Mouse (Mus musculus): ENCODE data around the gene Lig4. TPM values are rescaled to one million over a fixed set of nuclear protein-coding genes. Genes with fewer than 3 reads are reported as not detected.
A peak's percentile ranks its signal among the peaks of the same experiment; 100 is the strongest.

Gene Lig4
- 7.2 and 8.9 TPM in 2 replicates for polyA plus RNA-seq (2016; fragmentation: Nextera tagmentation; extraction: Ambion mirVana)

- peak; percentile 98 for DNase-seq (ENCODE audit: low spot score)
- Histone ChIP-seq H3K9me3 (replicated peaks) (no peaks in the 10 kb centered on the region), H3K36me3 (peaks cover 12% of the 10 kb centered on the region), H3K4me1 (peaks cover 25% of the 10 kb centered on the region), H3K27me3 (ENCODE audit: low read depth, poor library complexity, severe bottlenecking) (no peaks in the 10 kb centered on the region), H3K4me3 (peak within 1 kb of the TSS; percentile 89), H3K27ac (peak within 1 kb of the TSS; percentile 93)
- under 1% methylated on average over 68 of the region's 68 CpGs for whole genome bisulfite sequencing
Observed at GRCm38 (mm10) chr8:9977573-9978314, at the start of gene Lig4, which contains the start of gene Abhd13. Gene Lig4 (minus strand): TSS chr8:9977686. Gene Abhd13 (plus strand): TSS chr8:9977707.

- Histone ChIP-seq H3K36me3 (no peaks in the 10 kb centered on the region), H3K27me3 (ENCODE audit: low read depth, poor library complexity, severe bottlenecking) (no peaks in the 10 kb centered on the region), H3K4me3 (no peak overlapping the region), H3K9me3 (replicated peaks) (no peaks in the 10 kb centered on the region), H3K4me1 (no peaks in the 10 kb centered on the region), H3K27ac (no peak overlapping the region)
- DNase-seq (ENCODE audit: low spot score), result no peak
- 93% methylated on average over 3 of the region's 3 CpGs for WGBS
Observed at GRCm38 (mm10) chr8:10017231-10017630, 39.7 kb upstream of the Lig4 start.

GRCm38 (mm10) chr8:10016252-10016651 is 38.8 kb upstream of the Lig4 start:
- Histone ChIP-seq H3K4me3 (no peak overlapping the region), H3K27me3 (ENCODE audit: low read depth, poor library complexity, severe bottlenecking) (no peaks in the 10 kb centered on the region), H3K27ac (no peak overlapping the region), H3K4me1 (no peaks in the 10 kb centered on the region), H3K9me3 (replicated peaks) (no peaks in the 10 kb centered on the region), H3K36me3 (no peaks in the 10 kb centered on the region)
- 79% methylated on average over 1 of the region's 1 CpGs for WGBS
- DNase-seq (ENCODE audit: low spot score), result no peak

GRCm38 (mm10) chr8:10007660-10008028 is 30.2 kb upstream of the Lig4 start:
- no peak for DNase-seq (ENCODE audit: low spot score)
- H3K27me3 ChIP-seq (ENCODE audit: low read depth, poor library complexity, severe bottlenecking), result peaks cover 13% of the 10 kb centered on the region
- H3K27ac ChIP-seq, result no peak overlapping the region
- WGBS, result 49% methylated on average over 6 of the region's 6 CpGs
- peak overlapping the region; percentile 57 for H3K4me3 ChIP-seq
- peaks cover 11% of the 10 kb centered on the region for H3K4me1 ChIP-seq
- H3K9me3 ChIP-seq (replicated peaks), result no peaks in the 10 kb centered on the region
- H3K36me3 ChIP-seq, result no peaks in the 10 kb centered on the region

GRCm38 (mm10) chr8:10006986-10007659 is 29.6 kb upstream of the Lig4 start:
- peaks cover 13% of the 10 kb centered on the region for H3K27me3 ChIP-seq (ENCODE audit: low read depth, poor library complexity, severe bottlenecking)
- WGBS, result 4% methylated on average over 29 of the region's 29 CpGs
- DNase-seq (ENCODE audit: low spot score), result peak; percentile 58
- no peaks in the 10 kb centered on the region for H3K36me3 ChIP-seq
- peak overlapping the region; percentile 57 for H3K4me3 ChIP-seq
- no peak overlapping the region for H3K27ac ChIP-seq
- H3K9me3 ChIP-seq (replicated peaks), result no peaks in the 10 kb centered on the region
- H3K4me1 ChIP-seq, result peaks cover 11% of the 10 kb centered on the region

GRCm38 (mm10) chr8:10006156-10006985 is 28.9 kb upstream of the Lig4 start, which contains the start of gene Tnfsf13b:
Gene Tnfsf13b (plus strand): TSS chr8:10006467.
- no peak for DNase-seq (ENCODE audit: low spot score)
- Histone ChIP-seq H3K27ac (no peak within 1 kb of the TSS), H3K36me3 (no peaks in the 10 kb centered on the region), H3K27me3 (ENCODE audit: low read depth, poor library complexity, severe bottlenecking) (peaks cover 13% of the 10 kb centered on the region), H3K9me3 (replicated peaks) (no peaks in the 10 kb centered on the region), H3K4me1 (peaks cover 11% of the 10 kb centered on the region), H3K4me3 (peak within 1 kb of the TSS; percentile 57)
- 68% methylated on average over 16 of the region's 16 CpGs for WGBS

GRCm38 (mm10) chr8:10004115-10004514 is 26.6 kb upstream of the Lig4 start:
- H3K4me1 ChIP-seq, result peaks cover 11% of the 10 kb centered on the region
- 82% methylated on average over 7 of the region's 7 CpGs for WGBS

GRCm38 (mm10) chr8:9980188-9980587 is 2.7 kb upstream of the Lig4 start:
- Histone ChIP-seq H3K4me1 (peaks cover 21% of the 10 kb centered on the region), H3K4me3 (no peak overlapping the region), H3K27ac (no peak overlapping the region), H3K27me3 (ENCODE audit: low read depth, poor library complexity, severe bottlenecking) (no peaks in the 10 kb centered on the region), H3K36me3 (peaks cover 17% of the 10 kb centered on the region), H3K9me3 (replicated peaks) (no peaks in the 10 kb centered on the region)
- DNase-seq (ENCODE audit: low spot score), result no peak

More at GRCm38 (mm10) chr8:10004115-10004514, 26.6 kb upstream of the Lig4 start:
- H3K9me3 ChIP-seq (replicated peaks), result no peaks in the 10 kb centered on the region
- DNase-seq (ENCODE audit: low spot score), result no peak
- no peak overlapping the region for H3K27ac ChIP-seq
- no peak overlapping the region for H3K4me3 ChIP-seq
- H3K27me3 ChIP-seq (ENCODE audit: low read depth, poor library complexity, severe bottlenecking), result peaks cover 13% of the 10 kb centered on the region
- H3K36me3 ChIP-seq, result no peaks in the 10 kb centered on the region

- H3K9me3 ChIP-seq (replicated peaks), result no peaks in the 10 kb centered on the region
- peaks cover 25% of the 10 kb centered on the region for H3K4me1 ChIP-seq
- peaks cover 17% of the 10 kb centered on the region for H3K36me3 ChIP-seq
- H3K27ac ChIP-seq, result no peak overlapping the region
- H3K4me3 ChIP-seq, result no peak overlapping the region
- no peaks in the 10 kb centered on the region for H3K27me3 ChIP-seq (ENCODE audit: low read depth, poor library complexity, severe bottlenecking)
- DNase-seq (ENCODE audit: low spot score), result no peak
- 68% methylated on average over 1 of the region's 1 CpGs for WGBS
Observed at GRCm38 (mm10) chr8:9979746-9980145, 2.3 kb upstream of the Lig4 start.

GRCm38 (mm10) chr8:9978475-9979230 is 1.2 kb upstream of the Lig4 start:
- WGBS, result 60% methylated on average over 18 of the region's 18 CpGs
- no peaks in the 10 kb centered on the region for H3K27me3 ChIP-seq (ENCODE audit: low read depth, poor library complexity, severe bottlenecking)
- no peak for DNase-seq (ENCODE audit: low spot score)
- peaks cover 25% of the 10 kb centered on the region for H3K4me1 ChIP-seq
- peak overlapping the region; percentile 89 for H3K4me3 ChIP-seq
- H3K9me3 ChIP-seq (replicated peaks), result no peaks in the 10 kb centered on the region
- peaks cover 12% of the 10 kb centered on the region for H3K36me3 ChIP-seq
- peak overlapping the region; percentile 93; the same call in 1 of the 2 replicates for H3K27ac ChIP-seq

GRCm38 (mm10) chr8:9977016-9977415 is 470 bp downstream of the Lig4 start:
- Histone ChIP-seq H3K9me3 (replicated peaks) (no peaks in the 10 kb centered on the region), H3K27me3 (ENCODE audit: low read depth, poor library complexity, severe bottlenecking) (no peaks in the 10 kb centered on the region), H3K4me3 (peak overlapping the region; percentile 89), H3K4me1 (peaks cover 25% of the 10 kb centered on the region), H3K36me3 (peaks cover 16% of the 10 kb centered on the region), H3K27ac (peak overlapping the region; percentile 93)
- 43% methylated on average over 15 of the region's 15 CpGs for WGBS
- DNase-seq (ENCODE audit: low spot score), result peak; percentile 30
